Mouse (Mus musculus): ENCODE measurements around the gene Col8a2. TPM values are rescaled to one million over a fixed set of nuclear protein-coding genes. Genes with fewer than 3 reads are reported as not detected.

Col8a2 gene
- 0.62 TPM for polyA plus RNA-seq (2014; fragmentation: Illumina TruSeq; extraction: RNeasy Lipid Tissue Mini Kit (QIAGEN cat#74804); ENCODE audit: low read depth, low replicate concordance)

GRCm38 (mm10) chr4:126286492-126286891 is at the start of gene Col8a2:
Gene Col8a2 (plus strand): TSS chr4:126286793.

DNA sequence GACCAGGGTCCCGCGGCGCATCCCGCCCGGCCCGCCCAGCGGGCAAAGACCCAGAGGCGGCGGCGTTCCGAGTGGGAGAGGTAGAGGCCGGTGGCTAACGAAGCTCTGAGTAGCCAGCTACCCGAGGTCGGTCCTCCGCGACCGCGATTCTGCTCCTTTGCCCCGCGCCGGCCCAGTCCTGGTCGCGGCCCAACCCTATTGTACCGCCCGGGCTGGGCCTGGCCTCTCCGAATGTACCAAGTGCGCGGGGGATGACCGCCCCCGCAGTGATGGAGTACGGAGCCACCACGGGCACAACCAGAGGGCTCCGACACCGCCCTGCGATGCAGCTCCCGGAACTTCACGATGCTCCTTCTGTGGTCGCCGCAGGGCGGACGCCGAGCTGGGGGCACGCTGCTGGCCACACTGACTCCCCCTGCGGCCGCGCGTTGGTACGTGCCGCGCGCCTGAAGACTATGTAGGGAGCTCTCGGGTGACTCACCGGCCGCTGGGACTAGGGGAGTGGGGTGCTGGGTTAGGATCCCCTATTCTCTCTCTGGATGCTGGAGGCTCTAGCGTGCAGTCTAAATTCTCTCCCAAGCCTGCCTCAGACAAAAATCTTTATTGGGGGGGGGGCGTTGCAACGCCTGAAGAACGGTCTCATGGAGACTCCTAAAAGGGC is 30.3 kb upstream of the Col8a2 start, which contains the start of gene Map7d1:
TSS of gene Map7d1 (minus strand) at position 213 of the 661 bp plus-strand sequence.

DNA sequence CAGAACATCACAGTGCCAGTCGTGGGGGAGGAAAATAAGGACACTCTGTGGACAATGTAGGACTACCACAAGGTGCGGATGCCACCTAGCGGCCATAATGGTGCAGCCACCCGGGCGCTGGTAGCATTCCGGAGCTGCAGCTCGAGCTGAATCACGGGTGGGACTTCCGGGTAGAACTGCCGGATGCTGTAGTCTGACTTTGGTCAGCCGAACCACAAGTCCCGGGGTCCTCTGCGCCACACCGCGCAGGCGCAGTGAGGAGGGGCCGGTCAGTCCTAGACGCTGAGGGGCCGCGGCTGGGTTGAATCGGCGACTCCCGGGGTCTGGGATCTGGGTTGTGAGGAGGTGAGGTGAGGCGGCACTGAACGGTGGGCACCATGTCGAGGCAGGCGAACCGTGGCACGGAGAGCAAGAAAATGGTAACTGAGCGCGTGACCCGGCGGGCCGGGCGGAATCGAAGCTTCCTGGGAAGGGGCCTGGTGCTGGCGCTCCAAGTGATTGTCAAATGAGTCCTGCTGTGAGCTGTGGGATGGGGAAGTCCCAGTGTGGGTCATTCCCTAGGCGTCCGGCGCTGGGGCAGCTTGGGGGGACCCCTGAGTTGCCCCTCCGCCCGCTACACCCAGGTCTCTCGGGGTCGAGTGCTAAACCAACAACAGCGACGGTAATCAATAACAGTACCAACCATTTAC is 24.3 kb upstream of the Col8a2 start, which contains the start of gene Trappc3:
TSS of gene Trappc3 (plus strand) at position 207 of the 689 bp plus-strand sequence.

DNA sequence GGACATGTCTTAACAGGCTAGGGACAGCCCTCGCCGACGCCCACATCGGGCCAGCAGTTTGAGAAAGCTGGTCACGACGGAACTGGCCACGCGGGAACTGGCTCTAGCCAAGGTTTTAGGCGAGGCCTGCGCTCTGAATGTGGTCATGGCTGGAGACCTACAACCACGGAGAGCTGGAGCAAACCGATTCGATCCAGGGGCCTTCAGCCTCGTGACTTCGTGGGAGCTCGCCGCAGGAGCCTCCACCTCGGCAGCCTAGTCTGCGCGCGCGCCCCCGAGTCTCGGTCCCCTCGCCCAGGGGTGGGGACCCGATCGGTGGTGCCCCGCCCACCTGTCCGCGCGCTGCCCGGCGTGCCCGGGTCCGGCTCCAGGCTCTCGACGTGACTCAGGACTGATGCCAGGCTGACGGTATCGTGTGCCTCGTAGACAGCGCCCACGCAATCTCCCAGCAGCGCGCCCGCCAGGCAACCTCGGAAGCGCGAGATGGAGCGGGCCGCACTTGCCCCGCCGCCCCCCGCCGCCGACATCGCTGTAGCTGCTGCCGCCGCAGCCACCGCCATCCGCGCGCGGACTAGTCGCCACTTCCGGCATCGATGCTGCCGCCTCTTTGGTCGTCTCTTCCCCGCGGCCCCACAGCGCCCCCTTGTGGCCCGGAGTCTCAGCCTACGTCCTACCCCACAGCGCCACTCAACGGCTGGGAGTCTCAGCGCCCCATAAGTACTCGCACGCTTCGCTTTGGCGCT is 34.7 kb downstream of the Col8a2 start, which contains the start of gene Adprhl2:
TSS of gene Adprhl2 (minus strand) at position 593 of the 743 bp plus-strand sequence.

GRCm38 (mm10) chr4:126325281-126325861 is 38.8 kb downstream of the Col8a2 start, which contains the start of gene Tekt2:
Gene Tekt2 (minus strand): TSS chr4:126325688.

Other genes starting within 250 kb of the Col8a2 start
- 73.7 TPM for gene Mrps15, start 239.9 kb upstream of the Col8a2 start, polyA plus RNA-seq (2014; fragmentation: Illumina TruSeq; extraction: RNeasy Lipid Tissue Mini Kit (QIAGEN cat#74804); ENCODE audit: low read depth, low replicate concordance)
- gene Oscp1, start 228.2 kb upstream of the Col8a2 start, polyA plus RNA-seq (2014; fragmentation: Illumina TruSeq; extraction: RNeasy Lipid Tissue Mini Kit (QIAGEN cat#74804); ENCODE audit: low read depth, low replicate concordance), result 112 TPM
- 4.5 TPM for gene Lsm10, start 190.2 kb upstream of the Col8a2 start, polyA plus RNA-seq (2014; fragmentation: Illumina TruSeq; extraction: RNeasy Lipid Tissue Mini Kit (QIAGEN cat#74804); ENCODE audit: low read depth, low replicate concordance)
- 3.3 TPM for gene Stk40, start 182.8 kb upstream of the Col8a2 start, polyA plus RNA-seq (2014; fragmentation: Illumina TruSeq; extraction: RNeasy Lipid Tissue Mini Kit (QIAGEN cat#74804); ENCODE audit: low read depth, low replicate concordance)
- gene Eva1b, start 139.0 kb upstream of the Col8a2 start, polyA plus RNA-seq (2014; fragmentation: Illumina TruSeq; extraction: RNeasy Lipid Tissue Mini Kit (QIAGEN cat#74804); ENCODE audit: low read depth, low replicate concordance), result not detected
- gene Sh3d21, start 123.3 kb upstream of the Col8a2 start, polyA plus RNA-seq (2014; fragmentation: Illumina TruSeq; extraction: RNeasy Lipid Tissue Mini Kit (QIAGEN cat#74804); ENCODE audit: low read depth, low replicate concordance), result 151 TPM
- 156 TPM for gene Thrap3, start 84.0 kb upstream of the Col8a2 start, polyA plus RNA-seq (2014; fragmentation: Illumina TruSeq; extraction: RNeasy Lipid Tissue Mini Kit (QIAGEN cat#74804); ENCODE audit: low read depth, low replicate concordance)
- 0.60 TPM for gene Map7d1, start 30.4 kb upstream of the Col8a2 start, polyA plus RNA-seq (2014; fragmentation: Illumina TruSeq; extraction: RNeasy Lipid Tissue Mini Kit (QIAGEN cat#74804); ENCODE audit: low read depth, low replicate concordance)
- gene Trappc3, start 24.5 kb upstream of the Col8a2 start, polyA plus RNA-seq (2014; fragmentation: Illumina TruSeq; extraction: RNeasy Lipid Tissue Mini Kit (QIAGEN cat#74804); ENCODE audit: low read depth, low replicate concordance), result 11.2 TPM
- 0.29 TPM for gene Adprhl2, start 34.9 kb downstream of the Col8a2 start, polyA plus RNA-seq (2014; fragmentation: Illumina TruSeq; extraction: RNeasy Lipid Tissue Mini Kit (QIAGEN cat#74804); ENCODE audit: low read depth, low replicate concordance)
- gene Tekt2, start 38.9 kb downstream of the Col8a2 start, polyA plus RNA-seq (2014; fragmentation: Illumina TruSeq; extraction: RNeasy Lipid Tissue Mini Kit (QIAGEN cat#74804); ENCODE audit: low read depth, low replicate concordance), result 63.9 TPM
- 11.9 TPM for gene Ago3, start 142.8 kb downstream of the Col8a2 start, polyA plus RNA-seq (2014; fragmentation: Illumina TruSeq; extraction: RNeasy Lipid Tissue Mini Kit (QIAGEN cat#74804); ENCODE audit: low read depth, low replicate concordance)
- 2.9 TPM for gene Ago1, start 181.8 kb downstream of the Col8a2 start, polyA plus RNA-seq (2014; fragmentation: Illumina TruSeq; extraction: RNeasy Lipid Tissue Mini Kit (QIAGEN cat#74804); ENCODE audit: low read depth, low replicate concordance)
- 14.2 TPM for gene Ago4, start 246.7 kb downstream of the Col8a2 start, polyA plus RNA-seq (2014; fragmentation: Illumina TruSeq; extraction: RNeasy Lipid Tissue Mini Kit (QIAGEN cat#74804); ENCODE audit: low read depth, low replicate concordance)